Mouse (Mus musculus) liver, embryonic 14.5 days (tissue): ENCODE data around the gene Tbc1d4. TPM values are rescaled to one million over a fixed set of nuclear protein-coding genes. Genes with fewer than 3 reads are reported as not detected.

Experiments used
- ATAC-seq: fragments of 200-750 bp; cut with Nextera tagmentation; 2 replicates; pipeline ENCODE4 v1.8.0; 2017; ENCODE audit warnings: moderate number of reproducible peaks, mild to moderate bottlenecking, moderate library complexity; ENCODE audit not compliant: insufficient read depth
- DNase-seq, 3 experiments: peaks; one replicate each; pipeline ENCODE4 v3.0.0-alpha.2; 2012 to 2013; ENCODE audit warnings: low read depth in 3 of 3, low spot score in 3 of 3
- H3K27ac ChIP-seq: fragments of 300-500 bp; sonication (generic); 2 replicates; pipeline ENCODE4 v1.5.1; 2014; ENCODE audit warnings: moderate library complexity, mild to moderate bottlenecking, control low read depth, inconsistent platforms
- H3K27me3 ChIP-seq: fragments of 300-500 bp; sonication (generic); 2 replicates; pipeline ENCODE4 v1.6.1; 2014; ENCODE audit warnings: mild to moderate bottlenecking, low read length, moderate library complexity; ENCODE audit not compliant: control insufficient read depth, insufficient read depth
- H3K36me3 ChIP-seq: fragments of 300-500 bp; sonication (generic); replicated peaks from 2 replicates; pipeline ENCODE4 v1.6.1; 2014; ENCODE audit warnings: low read depth; ENCODE audit not compliant: control insufficient read depth, insufficient read depth
- H3K4me1 ChIP-seq, 2 experiments: fragments of 200-500 bp in 1 of 2; fragments of 300-500 bp in 1 of 2; sonication (generic) in 1 of 2; replicated peaks; 2 replicates each; pipeline ENCODE4 v1.6.1; 2012 to 2014; ENCODE audit warnings: antibody characterized with exemption in 1 of 2, inconsistent platforms in 1 of 2, low read length in 1 of 2; ENCODE audit not compliant: control insufficient read depth in 2 of 2, insufficient read depth in 2 of 2
- H3K4me2 ChIP-seq: fragments of 300-500 bp; sonication (generic); 2 replicates; pipeline ENCODE4 v1.6.1; 2014; ENCODE audit warnings: low read depth, mild to moderate bottlenecking, control low read depth, moderate library complexity
- H3K4me3 ChIP-seq, 2 experiments: fragments of 200-500 bp in 1 of 2; fragments of 300-500 bp in 1 of 2; sonication (generic) in 1 of 2; 2 replicates each; pipeline ENCODE4 v1.5.1; 2012 to 2014; ENCODE audit warnings: low read depth in 2 of 2, low read length in 2 of 2, mild to moderate bottlenecking in 2 of 2, control low read depth in 1 of 2, inconsistent platforms in 1 of 2, moderate library complexity in 1 of 2; ENCODE audit not compliant: insufficient read depth in 1 of 2
- H3K9ac ChIP-seq: fragments of 300-500 bp; sonication (generic); replicated peaks from 2 replicates; pipeline ENCODE4 v1.6.1; 2014; ENCODE audit warnings: mild to moderate bottlenecking, control low read depth, moderate library complexity
- H3K9me3 ChIP-seq: fragments of 300-500 bp; sonication (generic); 2 replicates; pipeline ENCODE4 v1.6.1; 2016; ENCODE audit warnings: low read length, mixed read lengths; ENCODE audit not compliant: control insufficient read depth
- CTCF ChIP-seq: IDR thresholded peaks from 2 replicates; pipeline ENCODE4 v1.5.1; 2016; ENCODE audit warnings: antibody characterized with exemption, low read depth, control low read depth
- EP300 ChIP-seq: IDR thresholded peaks from 2 replicates; pipeline ENCODE4 v1.6.1; 2016; ENCODE audit warnings: antibody characterized with exemption, low read depth
- WGBS: fragments of 180-500 bp; shearing (Covaris S2); extraction: QIAGEN DNeasy Blood & Tissue Kit; methylation state at CpG from one replicate; pipeline ENCODE4 v1.1.7; 2014; ENCODE audit not compliant: insufficient replicate concordance; 5-methylcytosine and 5-hydroxymethylcytosine counted together
- polyA plus RNA-seq, 2 experiments: library from polyadenylated mRNA; depleted of rRNA in 1 of 2; stranded (reverse) in 1 of 2; unstranded in 1 of 2; fragments of >200 nt; fragmentation: Nextera tagmentation in 1 of 2; extraction: Ambion mirVana in 1 of 2; gene quantifications; 2 replicates each; pipeline versions ENCODE4 v1.2.1 to v1.2.3; 2012 to 2014

Tbc1d4 gene
- polyA plus RNA-seq, 2 experiments = 0.85 to 1.3 TPM

GRCm38 (mm10) chr14:101652571-101652970, 43.6 kb upstream of the Tbc1d4 start:
- H3K4me3 ChIP-seq = no peak overlapping the region
- H3K27ac ChIP-seq = no peak overlapping the region
- no peaks in the 10 kb centered on the region for H3K9me3 ChIP-seq
- H3K36me3 ChIP-seq = no peaks in the 10 kb centered on the region
- ATAC-seq (no peak), DNase-seq (no peak)
- peaks cover 5 to 6% of the 10 kb centered on the region in 2 experiments; a peak in 2 of 4 replicates for H3K4me1 ChIP-seq
- H3K27me3 ChIP-seq = no peaks in the 10 kb centered on the region; the same call in 1 of the 2 replicates
- 77% methylated on average over 6 of the region's 6 CpGs for WGBS
- no peak overlapping the region for H3K4me2 ChIP-seq
- H3K9ac ChIP-seq = no peak overlapping the region
- no peak for TF ChIP-seq EP300
- no peak for TF ChIP-seq CTCF

- H3K9me3 ChIP-seq = no peaks in the 10 kb centered on the region
- WGBS = 56% methylated on average over 4 of the region's 4 CpGs
Observed at GRCm38 (mm10) chr14:101650551-101650950, 41.6 kb upstream of the Tbc1d4 start.

DNA sequence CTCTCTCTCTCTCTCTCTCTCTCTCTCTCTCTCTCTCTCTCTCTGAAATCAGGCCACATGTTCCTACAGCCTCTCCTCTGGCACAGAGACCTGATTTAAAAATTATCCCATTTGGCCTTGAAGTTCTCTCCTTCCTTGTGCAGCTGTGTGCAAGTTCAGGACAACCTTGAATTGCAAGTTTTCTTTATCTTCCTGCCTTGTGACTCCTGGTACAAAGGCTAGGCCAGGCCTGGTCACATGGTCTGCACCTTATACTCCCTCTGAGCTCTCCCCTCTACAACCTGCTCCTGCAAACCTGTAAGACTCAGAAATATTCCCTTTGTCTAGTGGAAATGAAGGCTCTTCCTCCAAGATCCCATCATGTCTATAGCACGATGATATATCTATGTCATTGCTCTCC, 36.0 kb upstream of the Tbc1d4 start:
- ATAC-seq = no peak
- no peak overlapping the region for H3K9ac ChIP-seq
- TF ChIP-seq EP300 = no peak
- TF ChIP-seq CTCF = no peak
- H3K4me2 ChIP-seq = no peak overlapping the region
- H3K9me3 ChIP-seq = no peaks in the 10 kb centered on the region
- no peak overlapping the region for H3K27ac ChIP-seq
- no peak for DNase-seq
- H3K4me1 ChIP-seq = no peaks in the 10 kb centered on the region
- 50% methylated on average over 1 of the region's 1 CpGs for WGBS
- no peaks in the 10 kb centered on the region for H3K27me3 ChIP-seq
- H3K4me3 ChIP-seq = no peak overlapping the region
- H3K36me3 ChIP-seq = no peaks in the 10 kb centered on the region

More at GRCm38 (mm10) chr14:101650551-101650950, 41.6 kb upstream of the Tbc1d4 start:
- Histone ChIP-seq H3K4me2 (no peak overlapping the region), H3K4me3 (no peak overlapping the region), H3K36me3 (no peaks in the 10 kb centered on the region), H3K4me1 (peaks cover 2 to 5% of the 10 kb centered on the region in 2 experiments; a peak in 2 of 4 replicates), H3K9ac (no peak overlapping the region), H3K27ac (no peak overlapping the region), H3K27me3 (no peaks in the 10 kb centered on the region; the same call in 1 of the 2 replicates)
- TF ChIP-seq EP300 (no peak), CTCF (no peak)
- DNase-seq (no peak), ATAC-seq (no peak)

DNA sequence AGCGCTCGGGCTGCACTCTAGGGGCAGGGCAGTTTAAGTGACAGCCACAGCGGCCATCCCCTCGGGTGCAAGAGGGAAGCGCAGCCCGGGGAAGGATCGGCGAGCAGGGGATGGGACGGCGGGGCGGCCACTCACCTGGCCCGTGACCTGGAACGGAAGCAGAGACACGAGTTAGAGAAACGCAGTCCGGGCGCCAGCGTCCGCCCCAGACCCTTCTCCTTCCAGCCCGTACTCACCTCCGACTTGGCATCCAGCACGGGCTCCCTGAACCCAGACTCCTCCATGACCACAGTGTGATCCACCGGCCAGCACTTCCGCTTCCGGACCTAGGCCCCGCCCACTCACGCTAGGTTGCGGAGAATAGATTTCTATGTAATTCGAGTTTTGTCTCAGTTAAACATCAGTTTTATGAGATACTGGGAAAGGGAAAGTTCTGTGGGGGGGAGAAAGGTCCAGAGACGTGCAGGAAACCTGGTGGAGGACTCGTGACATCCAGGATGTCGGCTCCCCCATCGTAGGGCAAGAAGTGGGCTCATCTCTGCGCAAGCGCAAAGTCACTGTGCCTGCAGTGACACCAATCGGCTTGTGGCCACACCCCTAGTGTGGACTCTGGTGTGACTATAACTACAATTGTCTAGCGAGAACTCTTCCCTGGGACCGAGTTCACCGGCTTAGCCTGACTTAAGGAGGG, 31.3 kb upstream of the Tbc1d4 start, which contains the start of gene Commd6:
Commd6 (minus strand) TSS at position 534 of the 691 bp plus-strand sequence.
- DNase-seq (peak; percentile 78 to 84 (median 80)), ATAC-seq (peak; percentile 98)
- peak within 1 kb of the TSS; percentile 39 for H3K27ac ChIP-seq
- H3K27me3 ChIP-seq = no peaks in the 10 kb centered on the region
- peak within 1 kb of the TSS; percentile 75 to 92 for H3K4me3 ChIP-seq
- H3K9me3 ChIP-seq = no peaks in the 10 kb centered on the region
- WGBS = under 1% methylated on average over 39 of the region's 39 CpGs
- H3K4me2 ChIP-seq = peak within 1 kb of the TSS; percentile 81
- no peaks in the 10 kb centered on the region for H3K36me3 ChIP-seq
- peak within 1 kb of the TSS; percentile 80 for H3K9ac ChIP-seq
- peaks cover 0 to 5% of the 10 kb centered on the region in 2 experiments; a peak in 1 of 4 replicates for H3K4me1 ChIP-seq
- no peak for TF ChIP-seq EP300
- TF ChIP-seq CTCF = peak; percentile 27

DNA sequence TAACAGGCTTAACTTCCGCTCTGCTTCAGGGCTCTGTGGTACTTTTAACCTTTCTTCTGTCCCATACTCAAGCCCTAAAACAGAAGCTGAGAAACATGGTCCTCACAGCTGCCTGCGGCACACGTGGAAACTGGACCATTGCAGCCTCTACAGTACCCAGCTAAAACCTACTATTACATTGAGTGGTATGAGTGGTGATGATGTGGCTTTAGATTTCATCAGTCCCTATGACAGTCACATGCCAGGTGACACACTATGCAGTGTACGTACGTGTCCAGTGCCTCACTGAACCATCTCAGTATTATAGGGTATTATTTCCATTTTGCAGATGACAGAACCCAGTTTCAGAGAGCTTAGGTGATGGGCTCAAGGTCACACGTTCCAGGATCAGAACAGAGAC, 28.4 kb upstream of the Tbc1d4 start:
- Histone ChIP-seq H3K27me3 (no peaks in the 10 kb centered on the region), H3K9me3 (no peaks in the 10 kb centered on the region), H3K27ac (no peak overlapping the region), H3K4me1 (peaks cover 0 to 5% of the 10 kb centered on the region in 2 experiments; a peak in 1 of 4 replicates), H3K4me3 (no peak overlapping the region), H3K4me2 (no peak overlapping the region), H3K9ac (no peak overlapping the region), H3K36me3 (peaks cover 2% of the 10 kb centered on the region; the same call in 1 of the 2 replicates)
- WGBS = 87% methylated on average over 6 of the region's 6 CpGs
- DNase-seq (no peak), ATAC-seq (no peak)
- TF ChIP-seq EP300 (no peak), CTCF (no peak)
